Mouse (Mus musculus): ENCODE results near the gene Plxnb1. TPM values are rescaled to one million over a fixed set of nuclear protein-coding genes. Genes with fewer than 3 reads are reported as not detected.
"Not testable (repeated sequence)": the region's sequence is repeated elsewhere in the genome, so short reads cannot be mapped to it uniquely, and the experiment has no call there.

The Plxnb1 gene
- total RNA-seq, 2 experiments from 2014 or later: 152 to 161 TPM

GRCm38 (mm10) chr9:109127076-109127475, 31.9 kb downstream of the Plxnb1 start:
- no peak for DNase-seq (ENCODE audit: low spot score in 2 of 2)

- DNase-seq (ENCODE audit: low spot score in 2 of 2): no peak
Measured at GRCm38 (mm10) chr9:109128211-109128610, 33.0 kb downstream of the Plxnb1 start.

GRCm38 (mm10) chr9:109130076-109130475, 34.9 kb downstream of the Plxnb1 start:
- no peak for DNase-seq (ENCODE audit: low spot score in 2 of 2)

- not testable (repeated sequence) for DNase-seq (ENCODE audit: low spot score in 2 of 2)
Measured at GRCm38 (mm10) chr9:109140414-109140813, 45.2 kb downstream of the Plxnb1 start.

- DNase-seq (ENCODE audit: low spot score in 2 of 2): no peak
Measured at GRCm38 (mm10) chr9:109161941-109162340, 66.8 kb downstream of the Plxnb1 start, which contains the start of gene Fbxw21. Gene Fbxw21, minus strand, starts transcription at chr9:109162041.

- DNase-seq (ENCODE audit: low spot score in 2 of 2): no peak
Measured at GRCm38 (mm10) chr9:109167316-109167715, 72.1 kb downstream of the Plxnb1 start.

Other genes with a start within 250 kb of the Plxnb1 start
- gene Slc26a6, start 242.1 kb upstream of the Plxnb1 start, total RNA-seq (2021): 10 to 100 TPM; 11.4 to 11.9 TPM
- gene Tmem89, start 180.8 kb upstream of the Plxnb1 start, total RNA-seq (2021): under 1 TPM in 1 of 2 experiments, not detected in 1; 0.34 TPM
- gene Uqcrc1, start 158.8 kb upstream of the Plxnb1 start, total RNA-seq (2021): 100 to 1,000 TPM; 475 to 524 TPM
- gene Col7a1, start 141.8 kb upstream of the Plxnb1 start, total RNA-seq (2021): 1 to 10 TPM; 9.0 to 9.5 TPM
- 1 to 10 TPM in 1 of 2 experiments, under 1 TPM in 1; 0.78 to 1.6 TPM for gene Ucn2, start 109.4 kb upstream of the Plxnb1 start, total RNA-seq (2021)
- gene Pfkfb4, start 103.6 kb upstream of the Plxnb1 start, total RNA-seq (2021): 1 to 10 TPM; 5.3 to 9.1 TPM
- 100 to 1,000 TPM; 113 to 115 TPM for gene Shisa5, start 56.8 kb upstream of the Plxnb1 start, total RNA-seq (2021)
- gene Trex1, start 35.7 kb upstream of the Plxnb1 start, total RNA-seq (2021): 10 to 100 TPM; 21.6 to 23.6 TPM
- gene Atrip, start 21.3 kb upstream of the Plxnb1 start, total RNA-seq (2021): 10 to 100 TPM; 20.7 to 21.3 TPM
- gene Ccdc51, start 12.9 kb upstream of the Plxnb1 start, total RNA-seq (2021): 10 to 100 TPM; 17.3 to 18.5 TPM
- 100 to 1,000 TPM; 375 to 399 TPM for gene Tma7, start 12.8 kb upstream of the Plxnb1 start, total RNA-seq (2021)
- not detected for gene Fbxw21, start 66.7 kb downstream of the Plxnb1 start, total RNA-seq (2021)
- not detected for gene Fbxw13, start 100.6 kb downstream of the Plxnb1 start, total RNA-seq (2021)
- gene Fbxw20, start 139.4 kb downstream of the Plxnb1 start, total RNA-seq (2021): not detected
- gene Fbxw14, start 192.3 kb downstream of the Plxnb1 start, total RNA-seq (2021): not detected
- not detected for gene Fbxw28, start 244.3 kb downstream of the Plxnb1 start, total RNA-seq (2021)